Mouse (Mus musculus) neural tube, embryonic 11.5 days (tissue): ENCODE measurements around the gene Ncln. TPM values are rescaled to one million over a fixed set of nuclear protein-coding genes. Genes with fewer than 3 reads are reported as not detected.

Experiments
- ATAC-seq: fragments of 200-750 bp; cut with Nextera tagmentation; 2 replicates; pipeline ENCODE4 v1.8.0; 2017; ENCODE audit warnings: moderate number of reproducible peaks, mild to moderate bottlenecking, moderate TSS enrichment, moderate library complexity; ENCODE audit not compliant: insufficient read depth, low FRiP score, low TSS enrichment
- DNase-seq: peaks from one replicate; pipeline ENCODE4 v3.0.0-alpha.2; 2015; ENCODE audit warnings: low spot score
- H3K27ac ChIP-seq: fragments of 300-500 bp; sonication (generic); 2 replicates; pipeline ENCODE4 v1.5.1; 2014; ENCODE audit warnings: low read depth, mild to moderate bottlenecking, low read length
- H3K27me3 ChIP-seq: fragments of 300-500 bp; sonication (generic); 2 replicates; pipeline ENCODE4 v1.6.1; 2014; ENCODE audit warnings: mild to moderate bottlenecking, low read length, mixed read lengths; ENCODE audit not compliant: control insufficient read depth, insufficient read depth
- H3K36me3 ChIP-seq: fragments of 300-500 bp; sonication (generic); 2 replicates; pipeline ENCODE4 v1.6.1; 2014; ENCODE audit warnings: mild to moderate bottlenecking, low read length, moderate library complexity, mixed read lengths; ENCODE audit not compliant: control insufficient read depth, insufficient read depth
- H3K4me1 ChIP-seq: fragments of 300-500 bp; sonication (generic); 2 replicates; pipeline ENCODE4 v1.6.1; 2014; ENCODE audit warnings: low read length, mixed read lengths; ENCODE audit not compliant: control insufficient read depth, insufficient read depth
- H3K4me2 ChIP-seq: fragments of 300-500 bp; sonication (generic); 2 replicates; pipeline ENCODE4 v1.6.1; 2014; ENCODE audit warnings: low read depth, mild to moderate bottlenecking, moderate library complexity
- H3K4me3 ChIP-seq: fragments of 300-500 bp; sonication (generic); 2 replicates; pipeline ENCODE4 v1.5.1; 2014; ENCODE audit warnings: low read depth, low read length
- H3K9ac ChIP-seq: fragments of 300-500 bp; sonication (generic); 2 replicates; pipeline ENCODE4 v1.6.1; 2014; ENCODE audit warnings: mild to moderate bottlenecking, low read length
- H3K9me3 ChIP-seq: fragments of 300-500 bp; sonication (generic); 2 replicates; pipeline ENCODE4 v1.6.1; 2016; ENCODE audit warnings: low read length; ENCODE audit not compliant: control insufficient read depth
- WGBS: fragments of 180-500 bp; shearing (Covaris S2); extraction: QIAGEN DNeasy Blood & Tissue Kit; methylation state at CpG from one replicate; pipeline ENCODE4 v1.1.7; 2014; 5-methylcytosine and 5-hydroxymethylcytosine counted together
- polyA plus RNA-seq: library from polyadenylated mRNA; unstranded; fragments of >200 nt; fragmentation: Nextera tagmentation; extraction: Ambion mirVana; gene quantifications from 2 replicates; pipeline ENCODE4 v1.2.1, GENCODE M21; 2014

The Ncln gene
- polyA plus RNA-seq, 1 experiment from 2014 or later, result 74.2 TPM

DNA sequence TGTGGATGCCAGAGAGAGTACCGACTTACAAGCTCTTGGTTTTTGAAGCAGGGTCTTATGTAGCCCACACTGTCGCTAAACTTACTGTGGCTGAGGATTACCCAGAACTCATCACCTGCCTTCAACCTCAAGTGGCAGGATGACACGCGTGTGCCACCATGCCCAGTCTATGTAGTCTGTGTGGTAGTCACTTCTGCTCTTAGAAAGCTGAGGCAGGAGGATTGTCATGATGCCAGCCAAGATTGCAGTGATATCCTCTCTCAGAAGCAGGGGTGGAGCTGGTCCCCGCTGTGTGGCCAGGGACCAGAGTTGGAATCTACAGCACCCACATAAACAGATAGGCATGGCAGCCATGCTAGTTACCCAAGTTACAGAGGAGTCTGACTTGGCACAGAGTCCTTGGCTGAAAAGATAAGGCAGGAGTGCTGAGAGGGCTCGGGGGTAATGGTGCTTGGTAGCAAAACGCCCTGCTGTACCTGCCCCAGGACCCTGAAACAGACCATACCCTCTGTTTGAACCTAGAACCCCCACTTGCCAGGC lies 10.6 kb downstream of the Ncln start:
- no peak overlapping the region for H3K27ac ChIP-seq
- no peak overlapping the region for H3K4me2 ChIP-seq
- H3K9ac ChIP-seq, result no peak overlapping the region
- ATAC-seq (no peak), DNase-seq (no peak)
- H3K36me3 ChIP-seq, result peaks cover 18% of the 10 kb centered on the region
- H3K4me1 ChIP-seq, result 0 out of 2 replicates have a peak, but pooled peaks cover 2% of the 10 kb centered on the region
- no peaks in the 10 kb centered on the region for H3K9me3 ChIP-seq
- no peak overlapping the region for H3K4me3 ChIP-seq
- H3K27me3 ChIP-seq, result peaks cover 13% of the 10 kb centered on the region
- WGBS, result 82% methylated on average over 7 of the region's 7 CpGs

DNA sequence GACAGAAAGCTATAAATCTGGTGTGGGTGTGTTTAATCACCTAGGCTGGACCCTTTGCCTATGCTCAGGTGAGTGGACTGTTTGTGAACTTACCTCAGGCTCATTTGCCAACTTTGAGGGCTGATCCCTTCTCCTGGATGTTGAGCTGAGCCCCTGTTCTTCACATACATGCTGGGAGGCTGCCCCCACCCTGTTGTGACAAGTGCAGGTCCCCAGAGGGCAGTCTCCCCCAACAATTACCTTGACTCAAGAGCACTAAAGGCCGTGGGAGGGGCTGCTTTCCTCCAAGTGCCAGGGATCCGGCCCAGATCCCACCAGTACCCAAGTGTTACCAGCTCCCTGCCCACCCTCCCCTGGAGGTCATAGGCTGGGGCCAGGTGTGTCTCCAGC lies 11.1 kb downstream of the Ncln start:
- DNase-seq (no peak), ATAC-seq (no peak)
- no peak overlapping the region for H3K27ac ChIP-seq
- H3K4me3 ChIP-seq, result no peak overlapping the region
- H3K27me3 ChIP-seq, result peaks cover 13% of the 10 kb centered on the region
- H3K4me1 ChIP-seq, result 0 out of 2 replicates have a peak, but pooled peaks cover 2% of the 10 kb centered on the region
- H3K36me3 ChIP-seq, result peaks cover 15% of the 10 kb centered on the region
- 44% methylated on average over 2 of the region's 2 CpGs for WGBS
- no peak overlapping the region for H3K9ac ChIP-seq
- H3K9me3 ChIP-seq, result no peaks in the 10 kb centered on the region
- no peak overlapping the region for H3K4me2 ChIP-seq

DNA sequence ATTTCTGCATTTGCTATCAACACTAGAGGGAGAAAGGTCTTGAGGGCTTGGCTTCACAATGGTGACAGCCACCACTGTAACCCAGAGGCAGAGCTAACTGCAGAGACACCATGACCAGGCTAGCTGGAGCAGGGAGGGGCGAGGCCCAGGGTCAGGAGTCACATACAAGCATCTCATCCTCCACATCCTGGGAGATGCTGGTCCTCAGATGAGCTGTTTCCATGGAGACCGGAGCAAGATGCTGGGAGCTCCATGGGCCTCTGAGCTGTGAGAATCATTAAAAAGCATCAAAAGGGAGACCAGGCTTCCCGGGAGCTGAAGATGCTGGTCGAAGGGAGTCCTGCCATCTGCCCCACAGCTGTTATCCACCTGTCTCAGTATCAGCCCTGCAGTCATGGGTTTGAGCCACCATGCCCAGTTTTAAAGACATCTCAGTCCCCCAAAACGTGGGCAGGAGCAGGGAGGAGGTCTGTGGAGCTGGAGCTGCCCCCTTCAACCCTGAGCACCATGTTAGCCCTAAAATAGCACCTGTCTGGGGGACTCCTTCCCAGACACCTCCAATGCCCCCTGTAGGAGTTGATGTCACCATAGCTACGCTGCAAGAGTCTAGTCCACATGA lies 11.6 kb downstream of the Ncln start:
- ATAC-seq (no peak), DNase-seq (peak; percentile 32)
- H3K4me3 ChIP-seq, result no peak overlapping the region
- H3K4me1 ChIP-seq, result 0 out of 2 replicates have a peak, but pooled peaks cover 2% of the 10 kb centered on the region
- H3K27me3 ChIP-seq, result peaks cover 13% of the 10 kb centered on the region
- H3K4me2 ChIP-seq, result no peak overlapping the region
- peaks cover 13% of the 10 kb centered on the region for H3K36me3 ChIP-seq
- H3K9ac ChIP-seq, result no peak overlapping the region
- no peaks in the 10 kb centered on the region for H3K9me3 ChIP-seq
- whole genome bisulfite sequencing, result 52% methylated on average over 6 of the region's 6 CpGs
- peak overlapping the region; percentile 15; the same call in 1 of the 2 replicates for H3K27ac ChIP-seq

DNA sequence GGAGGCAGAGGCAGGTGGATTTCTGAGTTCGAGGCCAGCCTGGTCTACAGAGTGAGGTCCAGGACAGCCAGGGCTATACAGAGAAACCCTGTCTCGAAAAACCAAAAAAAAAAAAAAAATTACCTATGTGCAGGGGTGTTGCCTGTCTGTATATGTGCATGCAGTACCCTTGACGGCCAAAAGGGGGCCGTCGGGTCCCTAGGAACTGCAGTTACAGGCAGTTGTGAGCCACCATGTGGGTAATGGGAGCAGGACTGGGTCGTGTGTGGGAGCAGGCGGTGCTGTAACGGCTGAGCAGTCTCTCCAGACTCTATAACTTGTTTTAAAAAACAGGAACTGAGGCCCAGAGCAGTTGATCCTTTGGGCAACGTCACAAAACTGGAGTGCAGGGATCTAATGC lies 12.2 kb downstream of the Ncln start:
- Histone ChIP-seq H3K27me3 (peaks cover 13% of the 10 kb centered on the region), H3K4me1 (0 out of 2 replicates have a peak, but pooled peaks cover 2% of the 10 kb centered on the region), H3K36me3 (peaks cover 13% of the 10 kb centered on the region), H3K9ac (no peak overlapping the region), H3K27ac (no peak overlapping the region), H3K4me3 (no peak overlapping the region), H3K9me3 (no peaks in the 10 kb centered on the region), H3K4me2 (no peak overlapping the region)
- WGBS, result 18% methylated on average over 9 of the region's 9 CpGs
- ATAC-seq (no peak), DNase-seq (peak; percentile 44)

DNA sequence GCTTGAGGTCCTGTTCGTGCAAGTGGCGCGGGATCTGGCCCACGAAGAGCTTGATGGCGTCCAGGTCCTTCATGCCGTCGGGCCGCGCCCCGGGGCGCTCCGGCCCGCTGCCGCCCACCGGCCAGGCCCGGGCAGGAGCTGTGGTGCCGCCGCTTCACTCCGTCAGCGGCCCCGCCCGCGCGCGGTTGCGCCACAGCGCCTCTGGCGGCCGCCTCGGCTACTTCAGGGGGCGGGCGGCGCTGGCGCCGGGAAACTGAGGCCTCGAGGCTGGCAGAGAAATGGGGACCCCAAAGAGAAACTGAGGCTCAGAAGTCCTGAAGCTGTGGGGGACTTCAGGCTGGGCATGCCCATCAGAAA lies 13.7 kb downstream of the Ncln start, which contains the start of gene Celf5:
Gene Celf5, minus strand, starts transcription at position 177 of the 357 bp plus-strand sequence.
- H3K4me1 ChIP-seq, result 0 out of 2 replicates have a peak, but pooled peaks cover 2% of the 10 kb centered on the region
- H3K4me3 ChIP-seq, result peak within 1 kb of the TSS; percentile 40
- H3K9ac ChIP-seq, result peak within 1 kb of the TSS; percentile 51
- peak within 1 kb of the TSS; percentile 55 for H3K4me2 ChIP-seq
- H3K27me3 ChIP-seq, result peaks cover 16% of the 10 kb centered on the region
- H3K9me3 ChIP-seq, result no peaks in the 10 kb centered on the region
- ATAC-seq, result peak; percentile 55
- WGBS, result under 1% methylated on average over 36 of the region's 36 CpGs
- no peak within 1 kb of the TSS for H3K27ac ChIP-seq
- H3K36me3 ChIP-seq, result peaks cover 4% of the 10 kb centered on the region; the same call in 1 of the 2 replicates
- DNase-seq, result peak; percentile 76

DNA sequence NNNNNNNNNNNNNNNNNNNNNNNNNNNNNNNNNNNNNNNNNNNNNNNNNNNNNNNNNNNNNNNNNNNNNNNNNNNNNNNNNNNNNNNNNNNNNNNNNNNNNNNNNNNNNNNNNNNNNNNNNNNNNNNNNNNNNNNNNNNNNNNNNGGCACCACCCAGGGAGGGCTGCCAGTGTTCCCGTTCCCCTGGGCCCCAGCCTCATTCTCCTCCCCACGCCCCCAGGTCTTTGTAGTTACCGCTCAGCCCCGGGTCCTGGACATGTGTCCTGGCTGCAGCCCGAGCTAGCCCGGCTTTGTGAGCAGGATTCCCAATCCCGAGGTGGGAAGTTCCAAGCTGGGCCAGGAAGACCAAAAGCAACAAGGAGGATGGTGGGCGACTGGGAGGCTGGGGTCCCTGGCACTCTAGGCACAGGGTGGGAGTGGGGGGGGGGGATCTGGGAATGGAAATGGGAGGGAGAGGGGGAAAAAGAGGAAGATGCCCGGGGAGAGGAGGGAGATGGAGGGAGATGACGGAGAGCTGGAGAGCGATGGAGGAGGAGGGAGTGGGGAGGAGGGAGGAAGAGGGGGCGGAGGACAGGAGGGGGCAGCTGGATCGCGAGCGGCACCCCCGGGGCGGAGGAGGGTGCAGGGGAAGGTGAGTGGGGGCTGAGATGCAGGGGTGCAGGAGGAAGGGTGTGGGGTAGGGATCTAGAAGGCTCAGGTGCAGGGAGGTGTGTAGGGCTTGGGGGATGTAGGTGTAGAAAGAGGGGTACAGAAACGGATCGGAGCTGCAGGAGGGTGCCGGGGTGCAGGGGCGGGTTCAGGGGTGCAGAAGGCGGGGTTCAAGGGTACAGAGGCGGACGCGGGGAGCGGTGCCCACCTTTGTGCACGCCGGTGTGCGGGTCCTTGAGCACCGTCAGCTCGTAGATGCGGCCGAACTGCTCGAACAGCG lies 14.3 kb downstream of the Ncln start:
- WGBS, result 2% methylated on average over 34 of the region's 35 CpGs
- DNase-seq (no peak), ATAC-seq (peak; percentile 14; the same call in 1 of the 2 replicates)
- Histone ChIP-seq H3K9ac (peak overlapping the region; percentile 51), H3K27me3 (peaks cover 23% of the 10 kb centered on the region), H3K4me3 (peak overlapping the region; percentile 40), H3K4me2 (peak overlapping the region; percentile 55), H3K27ac (no peak overlapping the region), H3K36me3 (no peaks in the 10 kb centered on the region; the same call in 1 of the 2 replicates), H3K4me1 (0 out of 2 replicates have a peak, but pooled peaks cover 2% of the 10 kb centered on the region), H3K9me3 (no peaks in the 10 kb centered on the region)

DNA sequence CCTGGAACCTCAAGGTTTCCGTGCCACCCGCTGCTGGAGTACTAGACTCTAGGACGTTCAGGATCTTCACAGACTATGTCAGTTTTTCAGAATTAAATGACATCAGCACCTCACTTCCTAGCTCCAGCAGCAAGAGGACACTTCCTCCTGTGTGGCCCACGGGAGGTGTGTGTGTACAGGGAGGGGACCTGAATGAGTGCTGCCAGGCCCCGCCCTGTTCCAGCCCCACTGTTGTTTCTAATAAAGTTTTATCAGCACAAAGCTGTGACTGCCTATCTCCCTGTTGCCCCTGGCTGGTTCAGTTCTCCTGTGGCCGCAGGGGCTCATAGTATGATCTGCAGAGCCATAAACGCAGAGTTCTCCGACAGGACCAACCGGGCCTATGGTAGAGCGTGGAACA lies 21.7 kb downstream of the Ncln start:
- Histone ChIP-seq H3K9ac (no peak overlapping the region), H3K9me3 (no peaks in the 10 kb centered on the region), H3K4me3 (no peak overlapping the region), H3K27me3 (peaks cover 36% of the 10 kb centered on the region), H3K27ac (no peak overlapping the region), H3K4me1 (peaks cover 5% of the 10 kb centered on the region; the same call in 1 of the 2 replicates), H3K36me3 (no peaks in the 10 kb centered on the region), H3K4me2 (no peak overlapping the region)
- WGBS, result 80% methylated on average over 10 of the region's 10 CpGs
- ATAC-seq (no peak), DNase-seq (no peak)

DNA sequence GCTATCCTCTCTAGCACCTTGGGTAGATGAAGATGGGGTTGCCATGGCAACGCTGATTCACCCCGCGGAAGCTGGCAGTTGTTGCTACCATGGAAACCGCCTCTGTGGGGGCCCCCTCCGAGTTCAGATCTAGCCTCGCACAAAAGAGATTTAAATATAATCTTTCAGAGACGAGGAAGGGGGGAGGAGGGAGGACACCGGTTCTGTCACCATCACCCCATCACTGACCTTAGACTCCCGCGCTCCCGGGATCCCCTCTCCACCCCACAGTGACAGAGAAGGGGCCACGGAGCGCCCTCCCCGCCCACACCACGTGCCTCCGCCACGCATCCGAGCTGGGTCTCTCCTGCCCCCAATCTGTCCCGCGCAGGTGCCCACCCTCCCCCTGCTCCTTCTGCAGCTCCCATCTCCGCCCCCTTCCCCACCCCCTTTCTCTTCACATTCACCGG lies 23.2 kb downstream of the Ncln start:
- peak overlapping the region; percentile 44; the same call in 1 of the 2 replicates for H3K9ac ChIP-seq
- H3K4me3 ChIP-seq, result peak overlapping the region; percentile 31
- no peaks in the 10 kb centered on the region for H3K9me3 ChIP-seq
- ATAC-seq (peak; percentile 70), DNase-seq (peak; percentile 76)
- no peaks in the 10 kb centered on the region for H3K36me3 ChIP-seq
- H3K27ac ChIP-seq, result no peak overlapping the region
- peaks cover 35% of the 10 kb centered on the region for H3K27me3 ChIP-seq
- WGBS, result 0% methylated on average over 16 of the region's 22 CpGs
- peaks cover 5% of the 10 kb centered on the region; the same call in 1 of the 2 replicates for H3K4me1 ChIP-seq
- H3K4me2 ChIP-seq, result peak overlapping the region; percentile 56
